Mouse (Mus musculus): ENCODE measurements around the gene Slx4ip. TPM values are rescaled to one million over a fixed set of nuclear protein-coding genes. Genes with fewer than 3 reads are reported as not detected.

The Slx4ip gene
- polyA plus RNA-seq, 1 experiment from 2014 or later: 2.8 TPM

DNA sequence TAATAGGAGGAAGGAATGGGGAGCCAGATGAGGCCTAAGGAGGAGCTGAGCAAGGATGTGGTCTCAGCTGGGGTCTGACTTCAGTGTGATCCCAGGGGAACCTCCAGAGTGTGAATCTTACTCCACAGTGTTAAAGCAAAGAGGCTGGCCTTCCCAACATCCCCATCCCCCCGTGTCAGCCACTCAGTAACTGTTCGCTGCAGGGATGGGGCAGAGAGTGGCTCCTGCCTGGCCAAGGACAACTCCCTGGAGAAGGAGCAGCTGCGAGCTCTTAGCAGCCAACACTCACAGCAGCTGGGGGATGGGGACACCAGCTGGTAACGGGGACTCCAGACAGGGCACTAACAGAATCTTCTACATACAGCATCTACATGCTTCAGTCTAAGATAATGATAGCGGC is 210.1 kb downstream of the Slx4ip start:
- H3K27me3 ChIP-seq (replicated peaks; ENCODE audit: control insufficient read depth, insufficient read depth, low read length): no peaks in the 10 kb centered on the region
- H3K4me1 ChIP-seq (replicated peaks; ENCODE audit: control insufficient read depth, insufficient read depth, low read length): no peaks in the 10 kb centered on the region
- ATAC-seq: no peak
- no peak overlapping the region for H3K4me3 ChIP-seq (ENCODE audit: low read depth, low read length)
- H3K9ac ChIP-seq (ENCODE audit: low read depth, low read length): no peak overlapping the region
- TF ChIP-seq CTCF (IDR thresholded peaks at IDR 0.05; ENCODE audit: low read depth): no peak
- 66% methylated on average over 5 of the region's 5 CpGs for WGBS
- no peaks in the 10 kb centered on the region for H3K9me3 ChIP-seq (ENCODE audit: control insufficient read depth)
- no peak overlapping the region for H3K4me2 ChIP-seq (replicated peaks; ENCODE audit: low read depth)
- H3K27ac ChIP-seq (ENCODE audit: low read depth, low read length): no peak overlapping the region
- peaks cover 42% of the 10 kb centered on the region for H3K36me3 ChIP-seq (ENCODE audit: control insufficient read depth, insufficient read depth)

DNA sequence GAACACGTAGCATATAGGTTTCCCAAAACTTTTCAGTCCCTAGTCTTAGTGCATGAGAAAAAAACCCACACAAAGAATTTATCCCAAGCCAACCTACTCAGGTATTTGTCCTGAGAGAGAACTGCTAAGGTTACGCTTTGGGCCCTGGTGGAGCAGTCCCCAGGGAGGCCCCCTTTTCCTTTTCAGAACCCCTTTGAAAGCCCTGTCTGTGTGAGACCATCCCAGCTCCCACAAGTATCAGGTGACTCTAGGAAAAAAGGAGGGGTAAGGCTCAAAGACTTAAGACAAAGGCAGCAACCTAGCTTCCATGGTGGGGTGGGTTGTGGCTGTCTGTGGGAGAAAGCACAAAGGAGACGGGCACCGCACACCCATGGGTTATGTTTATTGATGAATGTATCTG is 216.2 kb downstream of the Slx4ip start:
- H3K4me2 ChIP-seq (replicated peaks; ENCODE audit: low read depth): no peak overlapping the region
- no peaks in the 10 kb centered on the region for H3K27me3 ChIP-seq (replicated peaks; ENCODE audit: control insufficient read depth, insufficient read depth, low read length)
- no peak for ATAC-seq
- H3K27ac ChIP-seq (ENCODE audit: low read depth, low read length): no peak overlapping the region
- TF ChIP-seq CTCF (IDR thresholded peaks at IDR 0.05; ENCODE audit: low read depth): no peak
- H3K4me3 ChIP-seq (ENCODE audit: low read depth, low read length): no peak overlapping the region
- peaks cover 26% of the 10 kb centered on the region for H3K36me3 ChIP-seq (ENCODE audit: control insufficient read depth, insufficient read depth)
- no peaks in the 10 kb centered on the region for H3K4me1 ChIP-seq (replicated peaks; ENCODE audit: control insufficient read depth, insufficient read depth, low read length)
- WGBS: 89% methylated on average over 4 of the region's 4 CpGs
- no peaks in the 10 kb centered on the region for H3K9me3 ChIP-seq (ENCODE audit: control insufficient read depth)
- H3K9ac ChIP-seq (ENCODE audit: low read depth, low read length): no peak overlapping the region

DNA sequence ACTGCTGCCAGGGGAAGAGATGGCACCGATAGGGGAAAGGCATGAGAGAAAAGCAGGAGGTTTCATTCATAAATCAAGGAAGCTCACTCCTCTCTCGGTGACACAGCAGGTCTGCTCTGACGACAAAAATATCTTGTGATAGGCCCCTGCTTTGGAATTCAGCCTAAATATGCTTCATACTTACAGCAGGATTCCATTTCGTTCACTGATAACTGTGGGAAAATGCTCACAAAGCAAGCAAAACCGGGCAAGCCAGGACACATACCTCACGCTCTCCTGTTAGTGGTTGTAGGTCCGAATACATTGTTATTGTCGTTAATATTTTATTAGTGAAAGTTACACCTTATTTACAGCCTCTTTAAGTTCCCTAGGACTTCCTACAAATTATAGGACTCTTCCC is 216.9 kb downstream of the Slx4ip start:
- no peak overlapping the region for H3K27ac ChIP-seq (ENCODE audit: low read depth, low read length)
- no peaks in the 10 kb centered on the region for H3K27me3 ChIP-seq (replicated peaks; ENCODE audit: control insufficient read depth, insufficient read depth, low read length)
- no peaks in the 10 kb centered on the region for H3K4me1 ChIP-seq (replicated peaks; ENCODE audit: control insufficient read depth, insufficient read depth, low read length)
- 67% methylated on average over 8 of the region's 8 CpGs for WGBS
- no peak overlapping the region for H3K4me3 ChIP-seq (ENCODE audit: low read depth, low read length)
- no peak overlapping the region for H3K9ac ChIP-seq (ENCODE audit: low read depth, low read length)
- no peak for TF ChIP-seq CTCF (IDR thresholded peaks at IDR 0.05; ENCODE audit: low read depth)
- no peak overlapping the region for H3K4me2 ChIP-seq (replicated peaks; ENCODE audit: low read depth)
- H3K36me3 ChIP-seq (ENCODE audit: control insufficient read depth, insufficient read depth): peaks cover 26% of the 10 kb centered on the region
- ATAC-seq: no peak
- no peaks in the 10 kb centered on the region for H3K9me3 ChIP-seq (ENCODE audit: control insufficient read depth)

DNA sequence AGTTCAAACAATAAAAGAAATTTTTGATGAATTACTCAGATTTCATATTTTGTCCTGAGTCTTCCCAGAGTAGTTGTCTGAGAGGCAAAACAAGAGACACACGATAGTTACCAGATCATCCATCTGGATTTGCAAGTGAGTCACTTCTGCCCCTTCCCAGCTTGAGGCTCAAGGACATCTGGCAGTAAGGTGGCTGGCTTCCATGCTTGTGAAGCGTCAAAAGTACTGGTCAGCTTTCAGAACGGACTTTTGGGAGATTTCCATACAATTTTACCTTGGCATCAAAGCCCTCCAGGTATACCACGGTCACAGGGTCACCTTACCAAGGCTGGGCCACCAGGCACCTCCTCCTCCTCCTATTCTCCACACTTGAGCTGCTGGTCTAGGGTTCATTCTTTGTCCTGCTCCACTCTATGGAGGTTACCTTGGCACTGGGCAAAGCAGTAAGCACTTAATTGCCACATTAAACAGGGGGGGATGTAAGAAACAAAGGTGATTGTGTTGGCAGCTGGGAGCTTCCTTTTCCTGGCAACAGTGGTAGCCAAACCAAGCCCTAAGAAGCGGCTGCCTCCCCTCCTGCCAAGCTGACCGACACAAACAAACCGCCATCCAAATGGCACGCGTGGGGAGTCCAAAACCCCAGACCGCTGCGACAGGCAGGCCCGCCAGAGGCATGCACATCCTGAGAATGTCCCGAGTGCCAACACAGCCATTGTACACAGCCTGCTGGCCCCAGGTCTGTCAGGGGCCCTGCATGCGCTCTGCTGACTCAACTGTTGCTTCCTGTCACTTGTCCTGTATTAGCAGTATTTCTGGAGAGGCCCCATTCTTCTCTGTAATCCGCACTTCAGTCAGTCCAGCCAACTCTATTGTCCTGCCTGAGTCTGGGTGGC is 218.5 kb downstream of the Slx4ip start:
- no peak overlapping the region for H3K9ac ChIP-seq (ENCODE audit: low read depth, low read length)
- H3K9me3 ChIP-seq (ENCODE audit: control insufficient read depth): no peaks in the 10 kb centered on the region
- H3K27me3 ChIP-seq (replicated peaks; ENCODE audit: control insufficient read depth, insufficient read depth, low read length): no peaks in the 10 kb centered on the region
- TF ChIP-seq CTCF (IDR thresholded peaks at IDR 0.05; ENCODE audit: low read depth): no peak
- WGBS: 77% methylated on average over 15 of the region's 15 CpGs
- no peak overlapping the region; the same call in 1 of the 2 replicates for H3K4me2 ChIP-seq (replicated peaks; ENCODE audit: low read depth)
- no peak overlapping the region for H3K27ac ChIP-seq (ENCODE audit: low read depth, low read length)
- H3K4me3 ChIP-seq (ENCODE audit: low read depth, low read length): no peak overlapping the region
- 0 out of 2 replicates have a peak, but pooled peaks cover 2% of the 10 kb centered on the region for H3K4me1 ChIP-seq (replicated peaks; ENCODE audit: control insufficient read depth, insufficient read depth, low read length)
- ATAC-seq: no peak
- H3K36me3 ChIP-seq (ENCODE audit: control insufficient read depth, insufficient read depth): peaks cover 16% of the 10 kb centered on the region

GRCm38 (mm10) chr2:137110214-137110898 is 219.3 kb downstream of the Slx4ip start:
- no peak overlapping the region for H3K27ac ChIP-seq (ENCODE audit: low read depth, low read length)
- H3K4me2 ChIP-seq (replicated peaks; ENCODE audit: low read depth): no peak overlapping the region; the same call in 1 of the 2 replicates
- ATAC-seq: no peak
- no peak overlapping the region for H3K4me3 ChIP-seq (ENCODE audit: low read depth, low read length)
- H3K4me1 ChIP-seq (replicated peaks; ENCODE audit: control insufficient read depth, insufficient read depth, low read length): 0 out of 2 replicates have a peak, but pooled peaks cover 3% of the 10 kb centered on the region
- no peak for TF ChIP-seq CTCF (IDR thresholded peaks at IDR 0.05; ENCODE audit: low read depth)
- H3K9me3 ChIP-seq (ENCODE audit: control insufficient read depth): no peaks in the 10 kb centered on the region
- no peaks in the 10 kb centered on the region for H3K27me3 ChIP-seq (replicated peaks; ENCODE audit: control insufficient read depth, insufficient read depth, low read length)
- H3K9ac ChIP-seq (ENCODE audit: low read depth, low read length): no peak overlapping the region
- H3K36me3 ChIP-seq (ENCODE audit: control insufficient read depth, insufficient read depth): peaks cover 9% of the 10 kb centered on the region
- 73% methylated on average over 4 of the region's 4 CpGs for WGBS

DNA sequence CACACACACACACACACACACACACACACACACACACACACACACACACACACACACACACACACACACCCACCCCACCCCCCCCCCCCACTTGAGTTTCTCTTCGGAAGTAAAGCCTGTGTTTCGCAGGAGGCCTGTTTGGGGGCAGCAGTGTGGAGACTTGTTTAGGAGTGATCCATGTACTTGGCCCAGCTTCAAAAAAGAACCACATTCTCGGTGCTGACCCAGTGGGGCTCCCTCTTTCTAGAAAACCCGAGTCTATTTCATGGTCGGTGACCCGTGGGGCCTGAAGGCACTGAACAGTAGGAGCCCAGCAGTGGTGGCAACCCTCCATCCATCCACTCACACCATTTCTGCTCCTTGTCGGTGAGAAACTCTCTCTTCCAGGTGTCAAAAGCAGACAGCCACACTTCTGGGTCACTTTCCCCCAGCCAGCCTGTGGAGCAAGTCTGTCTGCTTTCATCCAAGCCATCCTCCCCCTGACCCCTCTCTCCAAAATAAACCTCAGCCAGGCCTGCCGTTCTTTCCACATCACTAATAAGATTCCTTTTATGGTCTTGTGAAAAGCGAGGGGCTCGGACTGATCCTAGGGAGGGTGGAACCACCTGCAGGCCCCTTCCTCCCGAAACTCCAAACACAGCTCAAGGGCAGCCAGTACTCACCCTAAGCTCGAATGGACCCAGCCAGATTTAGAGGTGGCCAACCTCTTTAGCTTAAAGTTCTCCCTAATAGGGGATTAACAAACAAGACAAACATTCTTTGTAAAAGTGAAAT is 222.5 kb downstream of the Slx4ip start:
- ATAC-seq: no peak
- no peak for TF ChIP-seq CTCF (IDR thresholded peaks at IDR 0.05; ENCODE audit: low read depth)
- H3K27ac ChIP-seq (ENCODE audit: low read depth, low read length): peak overlapping the region; percentile 16; the same call in 1 of the 2 replicates
- H3K27me3 ChIP-seq (replicated peaks; ENCODE audit: control insufficient read depth, insufficient read depth, low read length): no peaks in the 10 kb centered on the region
- H3K4me3 ChIP-seq (ENCODE audit: low read depth, low read length): peak overlapping the region; percentile 79
- no peak overlapping the region for H3K9ac ChIP-seq (ENCODE audit: low read depth, low read length)
- H3K4me2 ChIP-seq (replicated peaks; ENCODE audit: low read depth): peak overlapping the region; percentile 96
- peaks cover 8% of the 10 kb centered on the region; the same call in 1 of the 2 replicates for H3K4me1 ChIP-seq (replicated peaks; ENCODE audit: control insufficient read depth, insufficient read depth, low read length)
- no peaks in the 10 kb centered on the region for H3K36me3 ChIP-seq (ENCODE audit: control insufficient read depth, insufficient read depth)
- no peaks in the 10 kb centered on the region for H3K9me3 ChIP-seq (ENCODE audit: control insufficient read depth)
- WGBS: 49% methylated on average over 12 of the region's 12 CpGs

Data from intestine, postnatal 0 days (tissue).